Mouse (Mus musculus): Measurements from ENCODE around the gene Fut11. TPM values are rescaled to one million over a fixed set of nuclear protein-coding genes. Genes with fewer than 3 reads are reported as not detected.

Fut11 gene
- polyA plus RNA-seq, 1 experiment from 2014 or later = 22.4 TPM

GRCm38 (mm10) chr14:20743614-20744013 lies 48.8 kb downstream of the Fut11 start:
- DNase-seq (ENCODE audit: low spot score) = no peak
- H3K4me1 ChIP-seq (replicated peaks; ENCODE audit: insufficient read depth, low read length) = no peaks in the 10 kb centered on the region
- H3K36me3 ChIP-seq (ENCODE audit: insufficient read depth, low read length) = peaks cover 43% of the 10 kb centered on the region
- no peak for TF ChIP-seq CTCF (IDR thresholded peaks at IDR 0.05; ENCODE audit: low read depth)
- H3K9me3 ChIP-seq (replicated peaks; ENCODE audit: low read length) = no peaks in the 10 kb centered on the region
- no peaks in the 10 kb centered on the region for H3K27me3 ChIP-seq (ENCODE audit: insufficient read depth, low read length)
- no peak overlapping the region for H3K9ac ChIP-seq (ENCODE audit: low read depth, low read length)
- H3K4me3 ChIP-seq (replicated peaks; ENCODE audit: low read depth, low read length) = no peak overlapping the region
- H3K4me2 ChIP-seq (ENCODE audit: low read length) = no peak overlapping the region
- no peak overlapping the region for H3K27ac ChIP-seq
- 68% methylated on average over 3 of the region's 3 CpGs for WGBS
- ATAC-seq (replicated peaks; ENCODE audit: low FRiP score, low read depth) = no peak

GRCm38 (mm10) chr14:20746935-20747334 lies 52.2 kb downstream of the Fut11 start:
- Histone ChIP-seq H3K36me3 (ENCODE audit: insufficient read depth, low read length) (peaks cover 24% of the 10 kb centered on the region), H3K4me3 (replicated peaks; ENCODE audit: low read depth, low read length) (no peak overlapping the region), H3K9me3 (replicated peaks; ENCODE audit: low read length) (no peaks in the 10 kb centered on the region), H3K27me3 (ENCODE audit: insufficient read depth, low read length) (no peaks in the 10 kb centered on the region), H3K27ac (no peak overlapping the region), H3K4me2 (ENCODE audit: low read length) (no peak overlapping the region), H3K9ac (ENCODE audit: low read depth, low read length) (no peak overlapping the region), H3K4me1 (replicated peaks; ENCODE audit: insufficient read depth, low read length) (no peaks in the 10 kb centered on the region)
- no peak for ATAC-seq (replicated peaks; ENCODE audit: low FRiP score, low read depth)
- WGBS = 75% methylated on average over 3 of the region's 3 CpGs
- peak; percentile 45 for TF ChIP-seq CTCF (IDR thresholded peaks at IDR 0.05; ENCODE audit: low read depth)
- no peak for DNase-seq (ENCODE audit: low spot score)

GRCm38 (mm10) chr14:20748388-20748787 lies 53.6 kb downstream of the Fut11 start:
- no peak for TF ChIP-seq CTCF (IDR thresholded peaks at IDR 0.05; ENCODE audit: low read depth)
- H3K9ac ChIP-seq (ENCODE audit: low read depth, low read length) = no peak overlapping the region
- 62% methylated on average over 4 of the region's 4 CpGs for WGBS
- ATAC-seq (replicated peaks; ENCODE audit: low FRiP score, low read depth) (no peak), DNase-seq (ENCODE audit: low spot score) (no peak)
- peaks cover 17% of the 10 kb centered on the region for H3K36me3 ChIP-seq (ENCODE audit: insufficient read depth, low read length)
- no peak overlapping the region for H3K4me3 ChIP-seq (replicated peaks; ENCODE audit: low read depth, low read length)
- no peaks in the 10 kb centered on the region for H3K27me3 ChIP-seq (ENCODE audit: insufficient read depth, low read length)
- no peaks in the 10 kb centered on the region for H3K9me3 ChIP-seq (replicated peaks; ENCODE audit: low read length)
- no peak overlapping the region for H3K4me2 ChIP-seq (ENCODE audit: low read length)
- H3K4me1 ChIP-seq (replicated peaks; ENCODE audit: insufficient read depth, low read length) = no peaks in the 10 kb centered on the region
- no peak overlapping the region for H3K27ac ChIP-seq

- 84% methylated on average over 4 of the region's 4 CpGs for WGBS
- Histone ChIP-seq H3K4me2 (ENCODE audit: low read length) (no peak overlapping the region), H3K9me3 (replicated peaks; ENCODE audit: low read length) (no peaks in the 10 kb centered on the region), H3K27me3 (ENCODE audit: insufficient read depth, low read length) (no peaks in the 10 kb centered on the region), H3K4me3 (replicated peaks; ENCODE audit: low read depth, low read length) (no peak overlapping the region), H3K9ac (ENCODE audit: low read depth, low read length) (no peak overlapping the region), H3K4me1 (replicated peaks; ENCODE audit: insufficient read depth, low read length) (no peaks in the 10 kb centered on the region), H3K27ac (peak overlapping the region; percentile 67), H3K36me3 (ENCODE audit: insufficient read depth, low read length) (peaks cover 13% of the 10 kb centered on the region)
- DNase-seq (ENCODE audit: low spot score) (no peak), ATAC-seq (replicated peaks; ENCODE audit: low FRiP score, low read depth) (peak; percentile 77)
- TF ChIP-seq CTCF (IDR thresholded peaks at IDR 0.05; ENCODE audit: low read depth) = no peak
Measured at GRCm38 (mm10) chr14:20749494-20750051, 54.8 kb downstream of the Fut11 start.

GRCm38 (mm10) chr14:20750503-20750902 lies 55.7 kb downstream of the Fut11 start:
- Histone ChIP-seq H3K4me1 (replicated peaks; ENCODE audit: insufficient read depth, low read length) (no peaks in the 10 kb centered on the region), H3K9ac (ENCODE audit: low read depth, low read length) (no peak overlapping the region), H3K4me2 (ENCODE audit: low read length) (no peak overlapping the region), H3K4me3 (replicated peaks; ENCODE audit: low read depth, low read length) (no peak overlapping the region), H3K27ac (peak overlapping the region; percentile 67; the same call in 1 of the 2 replicates), H3K9me3 (replicated peaks; ENCODE audit: low read length) (no peaks in the 10 kb centered on the region), H3K36me3 (ENCODE audit: insufficient read depth, low read length) (peaks cover 17% of the 10 kb centered on the region), H3K27me3 (ENCODE audit: insufficient read depth, low read length) (no peaks in the 10 kb centered on the region)
- TF ChIP-seq CTCF (IDR thresholded peaks at IDR 0.05; ENCODE audit: low read depth) = no peak
- no peak for DNase-seq (ENCODE audit: low spot score)
- WGBS = 55% methylated on average over 5 of the region's 5 CpGs
- no peak for ATAC-seq (replicated peaks; ENCODE audit: low FRiP score, low read depth)

Small RNA genes lying within 50 kb of the gene (microRNA-seq; reads per million reads assigned to microRNA genes)
- gene Mir6946 = 1.0 reads per million

Other genes starting within 250 kb of the Fut11 start
- gene Cfap70, start 242.7 kb upstream of the Fut11 start, polyA plus RNA-seq (2015; fragmentation: Nextera tagmentation; extraction: Ambion mirVana) = 1.3 and 1.7 TPM in 2 replicates
- 43.7 and 45.9 TPM in 2 replicates for gene Anxa7, start 214.8 kb upstream of the Fut11 start, polyA plus RNA-seq (2015; fragmentation: Nextera tagmentation; extraction: Ambion mirVana)
- 0.28 and 0.38 TPM in 2 replicates for gene Mss51, start 198.1 kb upstream of the Fut11 start, polyA plus RNA-seq (2015; fragmentation: Nextera tagmentation; extraction: Ambion mirVana)
- 36.4 and 37.2 TPM in 2 replicates for gene Ppp3cb, start 148.4 kb upstream of the Fut11 start, polyA plus RNA-seq (2015; fragmentation: Nextera tagmentation; extraction: Ambion mirVana)
- 4.8 and 5.6 TPM in 2 replicates for gene Usp54, start 53.9 kb upstream of the Fut11 start, polyA plus RNA-seq (2015; fragmentation: Nextera tagmentation; extraction: Ambion mirVana)
- 1.8 and 2.5 TPM in 2 replicates for gene Myoz1, start 38.4 kb upstream of the Fut11 start, polyA plus RNA-seq (2015; fragmentation: Nextera tagmentation; extraction: Ambion mirVana)
- gene Synpo2l, start 26.6 kb upstream of the Fut11 start, polyA plus RNA-seq (2015; fragmentation: Nextera tagmentation; extraction: Ambion mirVana) = 0.32 and 0.33 TPM in 2 replicates
- 57.3 and 62.8 TPM in 2 replicates for gene Sec24c, start 20.7 kb upstream of the Fut11 start, polyA plus RNA-seq (2015; fragmentation: Nextera tagmentation; extraction: Ambion mirVana)
- 195 and 223 TPM in 2 replicates for gene Chchd1, start 8.0 kb downstream of the Fut11 start, polyA plus RNA-seq (2015; fragmentation: Nextera tagmentation; extraction: Ambion mirVana)
- 20.2 and 20.6 TPM in 2 replicates for gene Zswim8, start 12.6 kb downstream of the Fut11 start, polyA plus RNA-seq (2015; fragmentation: Nextera tagmentation; extraction: Ambion mirVana)
- 18.2 and 19.3 TPM in 2 replicates for gene Ndst2, start 39.6 kb downstream of the Fut11 start, polyA plus RNA-seq (2015; fragmentation: Nextera tagmentation; extraction: Ambion mirVana)
- gene Camk2g, start 99.1 kb downstream of the Fut11 start, polyA plus RNA-seq (2015; fragmentation: Nextera tagmentation; extraction: Ambion mirVana) = 36.5 and 45.5 TPM in 2 replicates
- gene Plau, start 141.7 kb downstream of the Fut11 start, polyA plus RNA-seq (2015; fragmentation: Nextera tagmentation; extraction: Ambion mirVana) = 70.2 and 74.7 TPM in 2 replicates
- 39.9 and 42.0 TPM in 2 replicates for gene Vcl, start 234.4 kb downstream of the Fut11 start, polyA plus RNA-seq (2015; fragmentation: Nextera tagmentation; extraction: Ambion mirVana)